In the genomic region with DNA sequence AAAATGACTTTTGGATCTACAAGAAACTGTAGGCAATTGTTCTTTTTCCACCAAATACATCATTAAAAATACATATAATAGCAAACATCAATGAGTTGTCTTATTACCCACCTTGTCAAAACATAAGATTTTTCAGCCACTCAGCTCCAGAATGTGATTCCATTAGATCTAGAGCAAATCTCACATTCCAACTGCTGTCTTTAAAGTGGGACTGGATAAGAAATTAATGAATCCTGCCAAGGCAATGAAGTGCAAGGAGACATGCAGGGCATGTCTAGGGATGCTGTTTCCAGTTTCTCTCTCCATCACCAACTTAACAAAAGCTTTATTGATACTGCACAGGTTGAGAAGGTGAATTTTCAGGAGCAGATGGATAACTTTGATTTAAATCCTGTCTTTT, we compare ENCODE assay signal across 23 mouse cellular contexts.
DNase-seq lines count a peak whose midpoint lies in the region; ATAC-seq and TF ChIP-seq lines count a peak whose summit lies in the region.
"Had no signal": no experiment of that assay in that cellular context is flagged by ENCODE, and none has a peak within 500 bp of the region (broad histone marks: within the 10 kb centered on the region; RNA-seq: fewer than 3 reads in every experiment).

No protein-coding gene starts in this region.

- peak; percentile 40 for DNase-seq in lung, postnatal 0 days (ENCODE audit: low spot score)
- DNase-seq in lung, postnatal 25 days (ENCODE audit: low spot score) = peak; percentile 22
- DNase-seq in thymus, postnatal 0 days (ENCODE audit: low spot score) = no peak
- no peak for DNase-seq in cerebellum, postnatal 25 days
- DNase-seq: adrenal gland, postnatal 10 days; adrenal gland, postnatal 36 days; B cell, adult 2 months; cerebellum, adult 8-10 months; cerebellum, postnatal 10 days; forebrain, postnatal 0 days; gastrocnemius, adult 2 months; gastrocnemius, postnatal 14 days; heart, adult 11 months had no signal

- H3K27me3 ChIP-seq in lung, embryonic 15.5 days = no peaks in the 10 kb centered on the region
- H3K27me3 ChIP-seq in lung, postnatal 0 days (replicated peaks; ENCODE audit: insufficient read depth, low read length) = no peaks in the 10 kb centered on the region
- no peaks in the 10 kb centered on the region for H3K27me3 ChIP-seq in forebrain, embryonic 15.5 days
- H3K27me3 ChIP-seq: CH12.LX; forebrain, embryonic 13.5 days; hindbrain, embryonic 12.5 days; hindbrain, embryonic 15.5 days; Patski had no signal

- no peaks in the 10 kb centered on the region for H3K9me3 ChIP-seq in lung, embryonic 15.5 days
- H3K9me3 ChIP-seq in lung, postnatal 0 days (ENCODE audit: low read length) = no peaks in the 10 kb centered on the region
- no peaks in the 10 kb centered on the region for H3K9me3 ChIP-seq in forebrain, embryonic 15.5 days
- H3K9me3 ChIP-seq: forebrain, embryonic 10.5 days; forebrain, embryonic 13.5 days; G1E; hindbrain, embryonic 12.5 days; hindbrain, embryonic 15.5 days had no signal

- H3K36me3 ChIP-seq in lung, embryonic 15.5 days = no peaks in the 10 kb centered on the region
- H3K36me3 ChIP-seq in lung, postnatal 0 days (ENCODE audit: insufficient read depth, low read length) = no peaks in the 10 kb centered on the region
- no peaks in the 10 kb centered on the region for H3K36me3 ChIP-seq in forebrain, embryonic 15.5 days
- H3K36me3 ChIP-seq: forebrain, embryonic 10.5 days; G1E; hindbrain, embryonic 12.5 days; hindbrain, embryonic 15.5 days had no signal

- 0 out of 2 replicates have a peak, but pooled peaks have one; percentile 46 for ATAC-seq in lung, embryonic 15.5 days (ENCODE audit: borderline replicate concordance, extremely low read depth, low FRiP score, low TSS enrichment)
- ATAC-seq in lung, postnatal 0 days = peak; percentile 57
- ATAC-seq in forebrain, embryonic 15.5 days (replicated peaks) = no peak
- ATAC-seq: forebrain, embryonic 13.5 days; forebrain, postnatal 0 days; Patski had no signal

- H3K4me1 ChIP-seq in lung, embryonic 15.5 days = no peaks in the 10 kb centered on the region
- H3K4me1 ChIP-seq in lung, postnatal 0 days (ENCODE audit: insufficient read depth, low read depth, low read length) = no peaks in the 10 kb centered on the region
- H3K4me1 ChIP-seq in forebrain, embryonic 15.5 days = no peaks in the 10 kb centered on the region
- H3K4me1 ChIP-seq: forebrain, embryonic 13.5 days; hindbrain, embryonic 12.5 days; hindbrain, embryonic 15.5 days had no signal

- TF ChIP-seq CTCF in lung, postnatal 0 days (IDR thresholded peaks at IDR 0.05) = no peak

- no peak overlapping the region for H3K9ac ChIP-seq in lung, embryonic 15.5 days
- H3K9ac ChIP-seq in lung, postnatal 0 days (replicated peaks; ENCODE audit: low read depth) = no peak overlapping the region
- H3K9ac ChIP-seq in forebrain, embryonic 15.5 days (replicated peaks) = no peak overlapping the region
- H3K9ac ChIP-seq: forebrain, embryonic 13.5 days; forebrain, postnatal 0 days; hindbrain, embryonic 12.5 days; hindbrain, embryonic 15.5 days had no signal

- H3K4me3 ChIP-seq in lung, embryonic 15.5 days = no peak overlapping the region
- H3K4me3 ChIP-seq in lung, postnatal 0 days (ENCODE audit: low read depth, low read length) = no peak overlapping the region
- H3K4me3 ChIP-seq in forebrain, embryonic 15.5 days = no peak overlapping the region
- H3K4me3 ChIP-seq: forebrain, embryonic 10.5 days; forebrain, embryonic 13.5 days; gastrocnemius, adult 2 months; hindbrain, embryonic 12.5 days; hindbrain, embryonic 15.5 days had no signal

- peak; percentile 52; the same call in 1 of the 2 replicates for TF ChIP-seq EP300 in lung, postnatal 0 days (IDR thresholded peaks at IDR 0.05)

- H3K27ac ChIP-seq in lung, embryonic 15.5 days = no peak overlapping the region
- no peak overlapping the region for H3K27ac ChIP-seq in lung, postnatal 0 days (ENCODE audit: low read length)
- no peak overlapping the region for H3K27ac ChIP-seq in forebrain, embryonic 15.5 days (replicated peaks)
- H3K27ac ChIP-seq: forebrain, embryonic 10.5 days; forebrain, embryonic 13.5 days; gastrocnemius, adult 2 months; hindbrain, embryonic 12.5 days; hindbrain, embryonic 15.5 days had no signal

- H3K4me2 ChIP-seq in lung, embryonic 15.5 days = no peak overlapping the region
- H3K4me2 ChIP-seq in lung, postnatal 0 days (replicated peaks; ENCODE audit: low read depth, low read length) = no peak overlapping the region
- no peak overlapping the region for H3K4me2 ChIP-seq in forebrain, embryonic 15.5 days (replicated peaks)
- H3K4me2 ChIP-seq: forebrain, embryonic 13.5 days; heart, embryonic 11.5 days; hindbrain, embryonic 12.5 days; hindbrain, embryonic 15.5 days had no signal

Comparison
In these comparisons a context has a peak if more than half of its experiments do, and no peak if none do; other contexts are left out.
1. DNase-seq: peak in lung, postnatal 0 days (single experiment) and lung, postnatal 25 days (single experiment); none in thymus, postnatal 0 days (single experiment) and cerebellum, postnatal 25 days (0 of 2).